Mouse (Mus musculus): ENCODE measurements around the gene Map1s. TPM values are rescaled to one million over a fixed set of nuclear protein-coding genes. Genes with fewer than 3 reads are reported as not detected.

Map1s gene
- total RNA-seq, 2 experiments from 2014 or later, result 9.4 to 13.7 TPM

DNA sequence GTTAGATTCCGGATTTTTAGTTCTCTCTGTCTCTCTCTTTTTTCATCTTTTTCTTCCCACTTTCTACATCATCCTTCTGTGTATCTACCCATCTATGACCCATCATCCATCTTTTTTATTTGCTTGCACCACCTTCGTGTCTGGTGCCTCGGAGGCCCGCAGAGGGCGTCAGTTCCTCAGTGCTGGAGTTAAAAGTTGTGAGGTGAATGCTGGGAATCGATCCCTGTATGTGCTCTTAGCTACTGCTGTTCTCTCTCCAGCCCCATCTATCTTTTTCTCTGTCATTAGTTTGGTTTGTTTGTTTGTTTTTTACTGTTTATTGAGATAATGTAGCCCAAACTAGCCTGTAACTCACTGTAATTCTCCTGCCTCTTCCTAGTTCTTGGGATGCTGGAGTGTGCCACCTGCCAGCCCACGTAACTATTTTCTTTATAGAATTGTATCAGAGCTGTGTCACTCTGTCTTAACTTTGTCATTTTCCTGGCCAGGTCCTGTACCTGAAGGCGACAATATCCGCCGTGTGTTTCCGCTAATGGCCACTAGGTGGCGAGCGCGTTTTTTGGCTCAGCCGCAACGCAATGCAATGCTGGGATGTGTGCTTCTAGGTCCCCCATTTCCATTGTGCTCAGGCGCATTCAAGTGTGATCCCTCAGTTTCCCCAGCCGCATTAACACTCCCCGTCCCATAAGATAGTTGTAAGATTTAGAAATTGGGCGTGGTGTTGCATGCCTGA lies 7.9 kb upstream of the Map1s start:
- DNase-seq (ENCODE audit: low spot score), result peak; percentile 88

DNA sequence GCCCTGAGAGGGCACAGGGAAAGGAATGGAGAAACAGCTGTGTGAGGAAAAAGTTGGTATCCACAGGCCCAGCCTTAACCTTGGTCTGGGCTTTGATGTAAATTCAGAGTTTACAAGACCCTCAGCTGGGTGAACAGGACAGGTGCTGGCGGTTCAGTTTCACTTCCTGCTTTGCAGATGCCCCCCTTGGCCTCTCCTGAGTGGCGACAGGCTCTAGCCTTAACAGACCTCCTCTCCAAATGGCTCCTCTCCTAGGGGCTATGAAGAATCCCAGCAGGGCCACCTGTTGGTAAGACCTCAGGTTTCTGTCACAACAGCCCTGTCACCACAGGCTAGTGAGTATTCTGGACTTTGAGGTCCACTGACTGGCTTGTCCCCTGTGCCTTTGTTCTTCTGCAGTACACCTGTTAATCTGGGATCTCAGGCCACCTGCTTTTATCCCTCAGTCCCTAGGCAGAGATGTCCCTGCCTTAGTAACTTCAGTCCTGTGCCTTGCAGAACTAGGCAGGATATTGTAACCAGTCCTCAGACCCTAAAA lies 7.0 kb upstream of the Map1s start:
- no peak for DNase-seq (ENCODE audit: low spot score)

GRCm38 (mm10) chr8:70899226-70899625 lies 6.5 kb upstream of the Map1s start:
- DNase-seq (ENCODE audit: low spot score), result no peak

- no peak for DNase-seq (ENCODE audit: low spot score)
Measured at GRCm38 (mm10) chr8:70900872-70901387, 4.8 kb upstream of the Map1s start.

GRCm38 (mm10) chr8:70902211-70902610 lies 3.5 kb upstream of the Map1s start:
- DNase-seq (ENCODE audit: low spot score), result no peak

- DNase-seq (ENCODE audit: low spot score), result no peak
Measured at GRCm38 (mm10) chr8:70903112-70903511, 2.6 kb upstream of the Map1s start.

GRCm38 (mm10) chr8:70903582-70903981 lies 2.1 kb upstream of the Map1s start:
- no peak for DNase-seq (ENCODE audit: low spot score)

DNA sequence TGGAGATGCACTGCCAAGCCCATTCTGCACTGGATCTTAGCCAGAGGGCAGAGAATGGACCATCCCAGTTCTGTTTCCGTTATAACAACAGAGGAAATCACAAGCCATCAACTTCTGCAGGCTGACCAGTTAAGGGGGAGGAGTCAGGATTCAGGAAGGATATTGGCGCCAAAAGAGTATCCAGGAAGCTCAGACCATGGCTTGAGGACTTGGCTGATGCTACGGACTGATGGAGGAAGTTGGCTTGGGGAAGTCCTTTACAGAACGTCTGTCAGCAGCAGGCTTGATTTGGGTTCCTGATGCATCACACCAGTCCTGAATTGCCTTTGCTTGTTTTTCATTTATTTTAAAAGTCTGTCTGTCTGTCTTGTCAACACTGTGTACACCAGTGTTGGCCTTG lies 1.2 kb upstream of the Map1s start:
- DNase-seq (ENCODE audit: low spot score), result peak; percentile 24

DNA sequence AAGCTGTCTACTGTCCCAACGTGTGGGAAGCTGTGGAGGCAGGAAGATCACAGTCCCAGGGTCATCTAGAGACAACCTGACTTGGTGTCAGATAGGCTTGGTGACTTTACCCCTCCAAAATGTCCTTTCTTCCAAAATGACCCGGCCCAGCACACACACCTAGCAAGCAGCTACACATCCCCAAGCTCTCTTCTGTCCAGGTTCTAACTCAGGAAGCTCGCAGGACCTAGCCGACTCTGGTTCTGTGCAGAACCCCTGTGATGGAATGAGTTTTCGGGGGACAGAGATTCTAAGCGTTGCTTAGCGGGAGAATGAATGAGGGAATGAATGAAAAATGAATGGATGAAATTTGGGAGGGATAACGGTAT lies 285 bp upstream of the Map1s start:
- DNase-seq (ENCODE audit: low spot score), result no peak

DNA sequence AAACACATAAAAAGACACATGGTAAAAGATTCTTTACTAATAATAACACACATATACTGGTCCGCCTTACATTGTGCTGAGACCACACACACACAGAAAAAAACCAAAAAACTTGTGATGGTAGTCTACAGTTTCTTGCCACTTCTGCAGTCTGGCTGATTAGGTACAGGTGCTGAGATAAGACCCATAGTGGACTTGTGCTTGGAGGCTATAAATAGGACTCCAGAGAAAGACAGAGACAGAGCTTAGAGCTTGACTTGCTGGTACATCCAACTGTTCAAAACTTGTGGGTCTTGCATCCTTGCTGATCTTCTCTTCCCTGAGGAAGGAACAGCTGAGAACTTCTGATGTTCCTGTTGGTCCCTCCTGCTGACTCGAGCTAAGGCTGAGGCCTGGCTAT lies 1.8 kb downstream of the Map1s start:
- no peak for DNase-seq (ENCODE audit: low spot score)

DNA sequence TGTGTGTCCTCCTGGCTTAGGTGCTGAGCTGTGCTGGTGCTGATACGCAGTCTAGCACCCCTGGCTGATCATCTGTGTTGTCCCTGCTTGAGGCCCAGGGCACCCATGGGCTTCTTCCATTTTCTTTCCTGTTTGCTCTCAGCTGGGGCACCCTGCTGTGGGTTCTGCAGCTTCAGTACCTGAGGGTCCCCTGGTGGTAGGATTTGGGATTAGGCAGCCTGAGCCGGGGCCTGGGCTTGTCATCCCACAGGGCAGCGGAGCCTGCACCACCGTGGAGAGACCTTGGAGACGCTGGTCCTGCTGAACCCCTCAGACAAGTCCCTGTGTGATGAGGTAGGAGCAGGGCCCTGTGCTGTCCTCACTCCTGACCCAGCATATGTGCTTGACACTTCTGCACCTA lies 5.9 kb downstream of the Map1s start:
- no peak for DNase-seq (ENCODE audit: low spot score)

DNA sequence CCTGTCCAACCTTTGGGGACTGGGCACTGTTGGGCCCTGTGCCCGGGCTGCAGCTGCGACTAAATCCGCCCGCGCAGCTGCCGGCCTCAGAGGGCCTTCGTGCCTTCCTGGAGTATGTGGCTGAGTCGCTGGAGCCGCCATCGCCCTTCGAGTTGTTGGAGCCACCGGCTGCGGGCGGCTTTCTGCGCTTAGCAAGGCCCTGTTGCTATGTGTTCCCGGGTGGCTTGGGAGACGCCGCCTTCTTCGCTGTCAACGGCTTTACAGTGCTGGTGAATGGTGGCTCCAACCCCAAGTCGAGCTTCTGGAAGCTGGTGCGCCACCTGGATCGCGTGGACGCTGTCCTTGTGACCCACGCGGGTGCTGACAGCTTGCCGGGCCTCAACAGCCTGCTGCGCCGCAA lies 7.2 kb downstream of the Map1s start:
- DNase-seq (ENCODE audit: low spot score), result no peak

DNA sequence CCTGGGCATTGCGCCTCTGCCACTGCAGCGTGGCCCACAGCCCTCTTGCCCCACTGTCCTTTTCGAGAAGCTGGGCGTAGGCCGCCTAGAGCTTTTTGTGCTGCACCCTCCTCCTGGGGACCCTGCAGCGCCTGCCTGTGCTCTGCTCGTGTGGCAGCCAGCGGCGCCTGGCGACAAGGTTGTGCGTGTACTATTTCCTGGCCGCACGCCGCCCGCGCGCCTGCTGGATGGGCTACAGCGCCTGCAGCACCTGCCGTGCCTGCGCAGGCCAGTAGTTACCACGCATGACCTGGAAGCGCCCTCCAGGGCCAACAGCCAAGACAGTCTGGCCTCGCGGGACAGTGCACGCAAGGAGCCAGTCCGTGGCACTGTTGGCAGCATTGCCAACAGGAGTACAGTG lies 7.8 kb downstream of the Map1s start:
- DNase-seq (ENCODE audit: low spot score), result no peak

GRCm38 (mm10) chr8:70914704-70915103 lies 9.0 kb downstream of the Map1s start:
- no peak for DNase-seq (ENCODE audit: low spot score)

DNA sequence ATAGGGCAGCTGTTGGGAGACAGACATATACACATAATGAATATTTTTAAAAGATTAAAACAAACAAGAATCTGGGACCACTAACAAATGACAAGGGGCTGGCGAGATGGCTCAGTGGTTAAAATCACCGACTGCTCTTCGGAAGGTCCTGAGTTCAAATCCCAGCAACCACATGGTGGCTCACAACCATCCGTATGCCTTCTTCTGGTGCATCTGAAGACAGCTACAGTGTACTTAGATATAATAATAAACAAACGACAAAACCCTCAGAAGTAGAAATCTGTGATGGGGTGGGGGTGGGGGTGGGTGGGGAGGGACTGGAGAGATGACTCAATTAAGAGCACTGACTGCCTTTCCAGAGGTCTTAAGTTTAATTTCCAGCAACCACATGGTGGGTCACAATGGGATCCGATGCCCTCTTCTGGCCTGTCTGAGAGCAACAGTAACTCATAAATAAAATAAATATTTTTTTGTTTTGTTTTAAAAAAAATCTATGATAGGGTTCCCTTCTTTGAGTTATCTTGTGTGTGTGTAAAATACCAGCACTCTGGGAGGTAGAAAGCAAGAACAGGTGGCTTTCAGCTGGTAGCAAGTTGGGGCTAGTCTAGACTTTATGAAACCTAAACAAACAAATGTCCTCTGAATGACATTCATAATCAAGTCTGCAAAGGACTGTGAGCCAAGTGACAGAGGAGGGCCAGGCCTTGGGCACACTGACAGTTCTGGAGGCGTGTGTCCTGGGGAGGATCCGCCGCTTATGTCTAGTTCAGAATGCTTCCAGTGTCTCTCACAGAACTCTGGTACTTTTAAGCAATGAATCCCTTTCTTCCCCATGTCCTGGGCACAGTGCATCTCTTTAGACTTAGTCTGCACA lies 14.6 kb downstream of the Map1s start:
- DNase-seq (ENCODE audit: low spot score), result no peak

DNA sequence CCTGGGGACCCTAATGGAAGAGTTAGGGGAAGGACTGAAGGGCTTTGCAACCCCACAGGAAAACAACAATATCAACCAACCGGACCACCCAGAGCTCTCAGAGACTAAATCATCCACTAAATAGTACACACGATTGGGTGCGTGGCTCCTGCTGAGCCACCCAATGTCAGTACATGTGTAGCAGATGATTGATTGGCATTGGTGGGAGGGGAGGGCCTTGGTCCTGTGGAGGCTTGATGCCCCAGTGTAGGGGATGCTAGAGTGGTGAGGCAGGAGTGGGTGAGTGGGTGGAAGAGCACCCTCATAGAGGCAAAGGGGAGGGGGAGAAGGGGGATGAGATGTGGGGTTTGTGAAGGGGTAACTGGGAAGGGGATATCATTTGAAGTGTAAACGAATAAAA lies 18.4 kb downstream of the Map1s start:
- no peak for DNase-seq (ENCODE audit: low spot score)

GRCm38 (mm10) chr8:70925754-70926153 lies 20.0 kb downstream of the Map1s start:
- DNase-seq (ENCODE audit: low spot score), result no peak

- no peak for DNase-seq (ENCODE audit: low spot score)
Measured at GRCm38 (mm10) chr8:70926396-70926795, 20.7 kb downstream of the Map1s start.

DNA sequence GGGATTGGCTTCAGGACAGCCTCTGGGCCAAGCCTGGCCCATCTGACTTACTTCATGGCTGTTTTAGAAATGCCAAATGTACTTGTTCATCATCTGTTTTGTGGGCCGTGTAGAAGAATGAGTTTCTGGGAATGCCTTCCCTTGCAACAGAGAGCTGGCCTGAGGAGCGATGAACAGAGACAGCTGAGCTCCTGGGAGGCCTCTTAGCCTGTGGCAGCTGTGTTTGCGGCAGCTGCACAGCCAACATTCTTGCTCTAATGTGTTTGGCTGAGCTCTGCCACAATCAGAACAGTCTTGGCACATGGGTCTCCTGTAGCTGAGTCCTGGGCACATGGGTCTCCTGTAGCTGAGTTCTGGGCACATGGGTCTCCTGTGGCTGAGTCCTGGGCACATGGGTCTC lies 22.4 kb downstream of the Map1s start:
- DNase-seq (ENCODE audit: low spot score), result no peak

GRCm38 (mm10) chr8:70928778-70929322 lies 23.1 kb downstream of the Map1s start:
- DNase-seq (ENCODE audit: low spot score), result no peak

GRCm38 (mm10) chr8:70931731-70932130 lies 26.0 kb downstream of the Map1s start:
- no peak for DNase-seq (ENCODE audit: low spot score)

DNA sequence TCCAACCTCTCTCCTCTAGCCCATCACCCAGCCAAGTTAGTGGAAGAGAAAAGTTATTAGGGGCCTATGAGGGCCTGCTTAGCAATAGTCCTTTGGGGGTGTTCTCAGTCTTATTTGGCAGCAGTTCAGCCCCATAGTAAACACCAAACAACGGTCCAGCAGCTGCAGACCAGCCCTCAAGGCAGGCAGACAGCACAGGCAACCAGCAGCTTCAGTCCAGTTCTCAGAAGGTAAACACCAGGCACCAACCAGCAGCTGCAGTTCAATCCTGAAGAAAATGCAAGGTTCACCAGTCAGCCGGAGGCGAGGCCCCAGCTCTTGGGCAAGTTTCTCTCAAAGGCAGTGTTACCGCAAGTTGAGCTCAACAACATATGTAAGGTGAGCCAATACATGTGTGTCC lies 27.3 kb downstream of the Map1s start:
- DNase-seq (ENCODE audit: low spot score), result no peak
